Mouse (Mus musculus) thymus, adult 2 months (tissue): ENCODE results near the gene Ak8.

Experiments used
- CTCF ChIP-seq: fragments of 200-500 bp; IDR thresholded peaks from 2 replicates; pipeline ENCODE4 v1.5.1; 2012; ENCODE audit warnings: mild to moderate bottlenecking, control low read depth, low read length, moderate library complexity, borderline replicate concordance; ENCODE audit not compliant: control insufficient read depth, poor library complexity, insufficient read depth; ENCODE audit errors: extremely low read depth
- POLR2A ChIP-seq: fragments of 200-500 bp; IDR thresholded peaks from 2 replicates; pipeline ENCODE4 v1.6.1; 2012; ENCODE audit warnings: mild to moderate bottlenecking, low read length, control low read depth, moderate library complexity; ENCODE audit not compliant: control insufficient read depth, poor library complexity, insufficient read depth; ENCODE audit errors: extremely low read depth

DNA sequence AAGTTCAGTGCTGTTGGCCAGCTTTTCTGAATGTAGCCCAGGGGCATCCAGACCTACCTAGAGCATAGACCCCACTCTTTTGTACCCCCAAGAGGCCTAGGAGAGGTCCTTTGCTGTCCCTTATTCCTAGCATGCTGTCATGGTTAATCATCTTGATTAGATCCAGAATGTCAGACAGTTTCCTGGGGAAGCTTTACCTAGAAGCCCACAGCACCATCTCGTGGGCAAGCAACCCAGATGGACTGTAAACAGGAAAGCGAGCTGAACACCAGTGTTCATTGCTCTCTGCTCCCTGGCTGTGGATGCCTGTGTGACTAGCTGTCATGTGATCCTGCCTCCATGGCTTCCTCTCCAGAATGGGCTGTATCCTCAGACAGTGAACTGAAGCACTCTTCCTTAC lies 76.8 kb downstream of the Ak8 start:
- no peak for TF ChIP-seq POLR2A
- no peak for TF ChIP-seq CTCF
